Mouse (Mus musculus) urinary bladder, adult 2 months (tissue): ENCODE data around the gene Ptgs1. TPM values are rescaled to one million over a fixed set of nuclear protein-coding genes. Genes with fewer than 3 reads are reported as not detected.
"Not testable (repeated sequence)": the region's sequence is repeated elsewhere in the genome, so short reads cannot be mapped to it uniquely, and the experiment has no call there.

Experiments
- DNase-seq: peaks from one replicate; pipeline ENCODE4 v3.0.0; 2022; ENCODE audit warnings: low spot score
- polyA plus RNA-seq: library from polyadenylated mRNA; depleted of rRNA; stranded (reverse); fragments of >200 nt; gene quantifications from 2 replicates; pipeline ENCODE4 v1.2.3, GENCODE M21; 2012; rRNA removed

Gene Ptgs1
- polyA plus RNA-seq = 63.0 and 70.3 TPM in 2 replicates

DNA sequence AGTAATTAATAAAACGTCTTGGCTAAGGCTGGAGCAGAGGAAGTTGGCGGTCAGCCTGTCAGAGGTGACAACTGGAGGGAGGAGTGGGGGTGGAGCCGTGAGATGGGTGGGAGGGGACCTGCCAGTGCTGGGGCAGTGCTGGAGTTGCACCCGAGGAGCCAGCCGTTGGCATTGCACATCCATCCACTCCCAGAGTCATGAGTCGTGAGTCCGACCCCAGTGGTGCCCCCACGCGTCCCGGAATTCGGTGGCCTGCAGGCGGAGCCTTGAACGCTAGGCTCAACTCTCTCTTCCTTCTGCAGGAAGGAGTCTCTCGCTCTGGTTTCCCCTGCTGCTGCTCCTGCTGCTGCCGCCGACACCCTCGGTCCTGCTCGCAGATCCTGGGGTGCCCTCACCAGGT lies at the start of gene Ptgs1:
Ptgs1 (plus strand) TSS at position 61 of the 400 bp plus-strand sequence.
- peak; percentile 53 for DNase-seq

GRCm38 (mm10) chr2:36181587-36182368 lies 48.4 kb upstream of the Ptgs1 start:
- DNase-seq = not testable (repeated sequence)

DNA sequence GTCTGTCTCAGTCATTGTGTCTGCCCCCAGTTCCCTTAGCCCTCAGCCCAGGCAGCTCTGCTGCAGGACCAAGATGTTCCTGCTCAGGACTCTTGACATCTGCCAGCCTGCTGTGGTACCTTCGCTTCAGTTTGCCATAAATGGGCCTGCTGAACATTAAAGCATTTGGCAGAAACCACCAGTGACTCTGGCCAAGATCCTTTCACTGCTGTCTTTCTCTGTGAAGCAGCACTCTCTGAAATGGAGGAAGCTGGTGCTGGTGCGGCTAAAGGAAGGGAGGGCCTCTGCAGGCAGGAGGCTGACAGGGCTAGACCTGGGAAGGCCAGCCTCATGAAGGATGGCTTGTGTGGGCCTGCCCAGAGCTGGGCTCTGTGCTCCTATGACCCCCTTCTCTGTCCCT lies 46.9 kb upstream of the Ptgs1 start:
- no peak for DNase-seq

GRCm38 (mm10) chr2:36184192-36184591 lies 46.0 kb upstream of the Ptgs1 start:
- DNase-seq = no peak

- no peak for DNase-seq
Measured at GRCm38 (mm10) chr2:36184876-36185275, 45.4 kb upstream of the Ptgs1 start.

- not testable (repeated sequence) for DNase-seq
Measured at GRCm38 (mm10) chr2:36189200-36189599, 41.0 kb upstream of the Ptgs1 start.

DNA sequence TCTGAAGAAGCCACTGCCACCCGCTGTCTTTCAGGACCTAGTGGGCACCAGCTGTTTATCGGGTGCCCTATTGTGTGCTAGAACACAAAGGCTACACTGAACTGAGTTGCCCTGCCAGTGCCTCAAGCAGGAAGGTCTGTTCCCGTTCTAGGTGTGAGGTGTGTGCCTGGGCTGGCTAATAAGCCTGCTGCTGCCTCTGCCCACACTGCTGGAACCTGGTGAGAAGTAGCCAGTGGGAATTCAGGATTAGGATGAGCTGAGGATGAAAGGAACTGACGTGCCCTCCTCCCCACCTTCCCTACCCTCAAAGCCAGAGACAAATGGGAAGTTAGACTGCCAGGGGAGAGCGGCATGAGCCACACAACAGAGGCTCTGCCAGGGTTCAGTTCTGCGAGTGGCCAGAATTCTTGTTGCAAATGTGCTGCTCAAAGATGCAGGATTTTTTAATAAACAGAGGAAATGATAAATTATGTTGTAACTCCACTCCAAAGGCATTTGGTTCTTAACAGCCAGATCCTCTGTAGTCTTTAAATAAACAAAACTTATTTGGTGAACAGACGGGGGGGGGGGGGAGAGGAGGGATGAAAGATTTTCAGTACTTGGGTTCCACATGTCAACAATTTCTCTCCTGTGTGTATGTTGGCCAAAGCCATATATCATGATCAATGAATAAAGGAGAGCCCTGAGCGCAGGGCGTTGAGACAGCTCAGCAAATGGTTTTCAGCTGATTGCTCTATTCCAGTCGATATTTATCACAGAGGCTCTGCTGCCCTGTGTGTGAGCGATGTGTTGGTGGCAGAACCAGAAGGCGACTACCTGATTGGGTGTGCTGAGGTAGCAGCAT lies 38.9 kb upstream of the Ptgs1 start:
- DNase-seq = no peak

GRCm38 (mm10) chr2:36197021-36197420 lies 33.2 kb upstream of the Ptgs1 start:
- DNase-seq = no peak

- DNase-seq = no peak
Measured at GRCm38 (mm10) chr2:36197919-36198881, 32.0 kb upstream of the Ptgs1 start.

- DNase-seq = no peak
Measured at GRCm38 (mm10) chr2:36198882-36199262, 31.4 kb upstream of the Ptgs1 start.

GRCm38 (mm10) chr2:36200813-36201212 lies 29.4 kb upstream of the Ptgs1 start:
- DNase-seq = no peak

DNA sequence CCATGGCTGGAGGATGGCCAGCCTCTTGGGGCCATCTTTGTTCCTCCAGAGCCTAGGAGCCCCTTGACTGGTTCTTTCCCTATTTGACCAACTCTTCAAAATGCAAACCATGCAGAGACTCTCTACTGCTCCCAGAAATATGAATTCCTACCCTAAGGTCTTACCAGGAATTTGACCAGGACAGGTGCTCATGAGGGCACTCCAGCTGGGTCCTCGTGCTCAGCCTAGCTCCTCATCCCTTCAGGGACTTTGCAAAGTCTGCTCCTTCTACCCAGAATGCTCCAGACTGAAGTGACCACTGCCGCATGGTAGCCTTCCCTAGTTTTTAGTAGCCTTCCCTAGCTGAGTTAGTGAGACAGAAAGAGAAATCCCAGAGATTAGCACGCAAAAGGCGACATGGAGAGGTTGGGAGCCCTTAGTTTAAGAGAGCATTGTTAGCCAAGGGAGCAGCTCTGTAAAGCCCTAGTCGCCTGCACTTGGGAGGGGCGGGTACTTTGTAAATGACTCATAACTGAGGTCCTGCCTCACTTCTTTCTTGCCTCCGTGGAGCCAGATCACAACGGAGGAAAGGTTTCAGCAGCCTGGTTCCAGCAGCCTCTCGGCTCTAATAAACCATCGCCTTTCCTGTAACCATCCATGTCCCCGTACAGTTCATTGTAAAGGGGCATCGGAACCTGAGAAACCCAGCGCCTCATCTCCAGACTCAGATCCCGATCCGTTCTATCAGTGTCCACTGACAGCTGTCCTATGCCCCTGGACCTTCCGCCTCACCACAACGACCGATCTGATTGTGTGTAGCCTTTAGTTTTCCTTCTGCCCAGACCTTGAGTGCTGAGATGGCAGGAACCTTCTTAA lies 28.2 kb upstream of the Ptgs1 start:
- DNase-seq = no peak

- no peak for DNase-seq
Measured at GRCm38 (mm10) chr2:36202611-36202880, 27.7 kb upstream of the Ptgs1 start.

GRCm38 (mm10) chr2:36203011-36203825 lies 27.0 kb upstream of the Ptgs1 start:
- no peak for DNase-seq

DNA sequence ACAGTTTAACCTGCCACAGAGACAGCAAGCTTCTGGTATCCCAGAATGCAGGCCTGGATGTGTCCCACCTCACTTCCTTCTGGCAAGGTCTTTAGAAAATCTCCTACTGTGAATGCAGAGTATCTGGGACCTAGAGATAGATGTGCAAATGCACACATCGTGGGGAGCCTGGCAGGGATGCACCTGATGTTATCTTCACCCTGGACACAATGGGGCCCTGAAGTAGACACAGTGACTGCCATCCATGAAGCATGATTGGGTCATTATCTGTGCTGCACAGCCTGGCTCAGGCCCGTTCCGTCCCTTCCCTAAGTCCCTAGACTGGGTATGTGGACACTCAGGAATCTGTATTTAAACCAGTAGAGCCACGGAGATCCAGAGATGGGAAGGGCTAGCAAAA lies 25.6 kb upstream of the Ptgs1 start:
- DNase-seq = no peak

DNA sequence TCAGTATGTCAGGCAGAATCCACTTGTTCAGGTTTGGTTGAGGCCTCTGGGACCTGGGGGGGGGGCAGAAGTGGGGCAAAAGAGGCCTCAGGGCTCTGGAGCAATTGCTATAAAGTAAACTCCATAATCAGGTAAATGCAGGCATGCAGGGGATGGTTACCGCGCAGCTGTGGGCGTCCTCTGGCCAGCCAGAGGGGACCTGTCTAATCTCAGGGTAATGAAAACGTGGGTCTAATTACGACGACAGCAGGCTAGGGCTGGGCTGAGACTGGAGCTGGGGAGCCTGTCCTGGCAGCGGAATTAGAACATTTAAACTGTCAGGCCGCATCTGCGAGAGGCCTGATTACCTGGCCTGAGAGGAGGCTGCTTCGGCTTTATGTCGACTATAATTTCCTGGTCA lies 23.2 kb upstream of the Ptgs1 start:
- DNase-seq = no peak

DNA sequence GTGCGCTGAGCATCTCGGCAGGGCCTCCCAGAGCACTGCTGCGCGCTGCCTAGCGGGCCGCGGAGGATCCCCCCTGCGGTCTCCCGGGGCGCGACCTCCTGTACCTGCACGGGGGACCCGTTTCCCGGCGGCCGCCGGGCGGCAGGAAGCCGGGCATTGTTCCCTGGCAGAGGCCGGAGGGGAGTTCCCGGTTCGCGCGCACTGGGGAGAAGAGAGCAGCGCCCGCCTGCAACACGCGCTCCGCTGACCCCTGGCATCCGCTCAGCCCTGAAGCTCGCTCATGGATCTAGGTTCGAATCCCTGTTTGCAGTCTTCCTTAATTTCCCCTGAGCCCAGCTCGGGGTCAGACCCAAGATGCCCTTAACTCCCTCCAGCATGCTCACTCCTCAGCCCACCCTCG lies 19.4 kb upstream of the Ptgs1 start:
- DNase-seq = no peak

DNA sequence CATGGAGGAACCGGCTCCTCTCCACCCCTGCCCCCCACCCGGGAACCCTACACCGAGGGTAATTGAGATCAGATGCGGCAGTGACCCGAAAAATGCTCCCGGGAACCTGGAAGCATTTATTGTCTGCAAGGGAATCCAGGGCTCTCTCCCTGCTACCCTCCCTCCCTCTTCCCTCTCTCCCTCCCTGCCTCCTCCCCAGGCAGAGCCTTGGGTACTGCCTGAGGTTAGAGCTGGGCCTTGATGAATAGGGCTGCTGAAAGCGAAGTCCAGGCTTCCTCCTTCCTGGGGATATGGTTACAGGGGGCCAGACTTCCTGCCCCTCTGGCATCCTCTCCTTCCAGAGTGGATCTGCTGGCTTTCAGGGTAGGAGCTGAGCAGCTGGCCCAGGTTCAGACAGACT lies 18.4 kb upstream of the Ptgs1 start:
- no peak for DNase-seq

GRCm38 (mm10) chr2:36213108-36213507 lies 17.1 kb upstream of the Ptgs1 start:
- DNase-seq = no peak

DNA sequence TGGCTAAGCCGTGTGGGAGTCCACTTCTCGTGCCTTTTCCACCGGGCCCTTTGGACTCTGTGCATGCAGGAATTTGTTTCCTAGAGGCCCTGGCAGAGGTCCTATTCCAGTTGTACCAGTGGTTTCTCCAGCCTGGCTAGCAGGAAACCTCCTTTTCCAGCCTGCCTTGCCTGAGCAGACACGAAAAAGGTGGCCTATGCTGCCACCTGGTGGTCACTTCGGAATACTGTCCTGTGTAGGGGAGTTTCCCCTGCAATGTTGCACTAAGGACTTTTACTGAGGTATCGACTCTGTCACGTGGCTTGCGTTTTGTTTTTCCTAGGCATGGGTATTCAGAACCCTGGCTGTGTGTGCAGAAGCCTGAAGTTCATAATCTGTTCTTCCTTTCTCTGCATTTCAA lies 16.2 kb upstream of the Ptgs1 start:
- peak; percentile 77 for DNase-seq
